Mouse (Mus musculus): ENCODE measurements around the gene Ptpn3. TPM values are rescaled to one million over a fixed set of nuclear protein-coding genes. Genes with fewer than 3 reads are reported as not detected.

The Ptpn3 gene
- polyA plus RNA-seq, 1 experiment from 2014 or later: 9.7 TPM

- no peak overlapping the region for H3K4me3 ChIP-seq (ENCODE audit: low read depth, low read length)
- no peak overlapping the region for H3K4me2 ChIP-seq (ENCODE audit: low read length)
- DNase-seq (ENCODE audit: low spot score) (no peak), ATAC-seq (replicated peaks; ENCODE audit: low FRiP score, low TSS enrichment, low read depth) (no peak)
- 0 out of 2 replicates have a peak, but pooled peaks cover 10% of the 10 kb centered on the region for H3K4me1 ChIP-seq (replicated peaks; ENCODE audit: control insufficient read depth, insufficient read depth, low read length)
- 80% methylated on average over 2 of the region's 2 CpGs for WGBS
- no peaks in the 10 kb centered on the region for H3K27me3 ChIP-seq (replicated peaks; ENCODE audit: control insufficient read depth, insufficient read depth, low read length)
- H3K27ac ChIP-seq (ENCODE audit: low read depth): no peak overlapping the region
- no peak overlapping the region for H3K9ac ChIP-seq (ENCODE audit: low read length)
- H3K36me3 ChIP-seq (ENCODE audit: control insufficient read depth, insufficient read depth, low read length): no peaks in the 10 kb centered on the region
- H3K9me3 ChIP-seq (ENCODE audit: control insufficient read depth, low read length): no peaks in the 10 kb centered on the region
Observed at GRCm38 (mm10) chr4:57189881-57190280, 111.8 kb downstream of the Ptpn3 start.

- Histone ChIP-seq H3K4me3 (ENCODE audit: low read depth, low read length) (no peak overlapping the region), H3K27me3 (replicated peaks; ENCODE audit: control insufficient read depth, insufficient read depth, low read length) (no peaks in the 10 kb centered on the region), H3K4me1 (replicated peaks; ENCODE audit: control insufficient read depth, insufficient read depth, low read length) (0 out of 2 replicates have a peak, but pooled peaks cover 10% of the 10 kb centered on the region), H3K9ac (ENCODE audit: low read length) (no peak overlapping the region), H3K36me3 (ENCODE audit: control insufficient read depth, insufficient read depth, low read length) (no peaks in the 10 kb centered on the region), H3K27ac (ENCODE audit: low read depth) (peak overlapping the region; percentile 80), H3K9me3 (ENCODE audit: control insufficient read depth, low read length) (no peaks in the 10 kb centered on the region), H3K4me2 (ENCODE audit: low read length) (peak overlapping the region; percentile 23)
- WGBS: 13% methylated on average over 6 of the region's 6 CpGs
- ATAC-seq (replicated peaks; ENCODE audit: low FRiP score, low TSS enrichment, low read depth) (peak; percentile 79), DNase-seq (ENCODE audit: low spot score) (no peak)
Observed at GRCm38 (mm10) chr4:57186035-57186434, 115.6 kb downstream of the Ptpn3 start.

- Histone ChIP-seq H3K27ac (ENCODE audit: low read depth) (peak overlapping the region; percentile 80), H3K9me3 (ENCODE audit: control insufficient read depth, low read length) (no peaks in the 10 kb centered on the region), H3K4me3 (ENCODE audit: low read depth, low read length) (no peak overlapping the region), H3K4me1 (replicated peaks; ENCODE audit: control insufficient read depth, insufficient read depth, low read length) (0 out of 2 replicates have a peak, but pooled peaks cover 10% of the 10 kb centered on the region), H3K4me2 (ENCODE audit: low read length) (peak overlapping the region; percentile 23), H3K27me3 (replicated peaks; ENCODE audit: control insufficient read depth, insufficient read depth, low read length) (no peaks in the 10 kb centered on the region), H3K9ac (ENCODE audit: low read length) (no peak overlapping the region), H3K36me3 (ENCODE audit: control insufficient read depth, insufficient read depth, low read length) (no peaks in the 10 kb centered on the region)
- ATAC-seq (replicated peaks; ENCODE audit: low FRiP score, low TSS enrichment, low read depth) (peak; percentile 61), DNase-seq (ENCODE audit: low spot score) (no peak)
- WGBS: 58% methylated on average over 8 of the region's 8 CpGs
Observed at GRCm38 (mm10) chr4:57185462-57185861, 116.2 kb downstream of the Ptpn3 start.

GRCm38 (mm10) chr4:57183493-57183892 is 118.1 kb downstream of the Ptpn3 start:
- Histone ChIP-seq H3K9ac (ENCODE audit: low read length) (no peak overlapping the region), H3K27me3 (replicated peaks; ENCODE audit: control insufficient read depth, insufficient read depth, low read length) (no peaks in the 10 kb centered on the region), H3K36me3 (ENCODE audit: control insufficient read depth, insufficient read depth, low read length) (no peaks in the 10 kb centered on the region), H3K4me1 (replicated peaks; ENCODE audit: control insufficient read depth, insufficient read depth, low read length) (0 out of 2 replicates have a peak, but pooled peaks cover 10% of the 10 kb centered on the region), H3K9me3 (ENCODE audit: control insufficient read depth, low read length) (no peaks in the 10 kb centered on the region), H3K4me3 (ENCODE audit: low read depth, low read length) (no peak overlapping the region), H3K4me2 (ENCODE audit: low read length) (no peak overlapping the region), H3K27ac (ENCODE audit: low read depth) (no peak overlapping the region)
- ATAC-seq (replicated peaks; ENCODE audit: low FRiP score, low TSS enrichment, low read depth): no peak
- 50% methylated on average over 4 of the region's 4 CpGs for WGBS
- no peak for DNase-seq (ENCODE audit: low spot score)

- Histone ChIP-seq H3K9me3 (ENCODE audit: control insufficient read depth, low read length) (no peaks in the 10 kb centered on the region), H3K36me3 (ENCODE audit: control insufficient read depth, insufficient read depth, low read length) (no peaks in the 10 kb centered on the region), H3K27me3 (replicated peaks; ENCODE audit: control insufficient read depth, insufficient read depth, low read length) (no peaks in the 10 kb centered on the region), H3K27ac (ENCODE audit: low read depth) (no peak overlapping the region), H3K9ac (ENCODE audit: low read length) (no peak overlapping the region), H3K4me1 (replicated peaks; ENCODE audit: control insufficient read depth, insufficient read depth, low read length) (0 out of 2 replicates have a peak, but pooled peaks cover 9% of the 10 kb centered on the region), H3K4me3 (ENCODE audit: low read depth, low read length) (no peak overlapping the region), H3K4me2 (ENCODE audit: low read length) (no peak overlapping the region)
- DNase-seq (ENCODE audit: low spot score): no peak
- ATAC-seq (replicated peaks; ENCODE audit: low FRiP score, low TSS enrichment, low read depth): no peak
- 71% methylated on average over 1 of the region's 1 CpGs for WGBS
Observed at GRCm38 (mm10) chr4:57181538-57181937, 120.1 kb downstream of the Ptpn3 start.

- Histone ChIP-seq H3K27ac (ENCODE audit: low read depth) (no peak overlapping the region), H3K9ac (ENCODE audit: low read length) (no peak overlapping the region), H3K4me2 (ENCODE audit: low read length) (no peak overlapping the region), H3K4me1 (replicated peaks; ENCODE audit: control insufficient read depth, insufficient read depth, low read length) (no peaks in the 10 kb centered on the region), H3K4me3 (ENCODE audit: low read depth, low read length) (no peak overlapping the region), H3K36me3 (ENCODE audit: control insufficient read depth, insufficient read depth, low read length) (no peaks in the 10 kb centered on the region), H3K9me3 (ENCODE audit: control insufficient read depth, low read length) (no peaks in the 10 kb centered on the region), H3K27me3 (replicated peaks; ENCODE audit: control insufficient read depth, insufficient read depth, low read length) (no peaks in the 10 kb centered on the region)
- ATAC-seq (replicated peaks; ENCODE audit: low FRiP score, low TSS enrichment, low read depth) (no peak), DNase-seq (ENCODE audit: low spot score) (no peak)
- 69% methylated on average over 4 of the region's 4 CpGs for WGBS
Observed at GRCm38 (mm10) chr4:57178881-57179280, 122.8 kb downstream of the Ptpn3 start.

GRCm38 (mm10) chr4:57175329-57175728 is 126.3 kb downstream of the Ptpn3 start:
- H3K4me1 ChIP-seq (replicated peaks; ENCODE audit: control insufficient read depth, insufficient read depth, low read length): no peaks in the 10 kb centered on the region
- H3K9ac ChIP-seq (ENCODE audit: low read length): no peak overlapping the region
- no peaks in the 10 kb centered on the region for H3K36me3 ChIP-seq (ENCODE audit: control insufficient read depth, insufficient read depth, low read length)
- H3K27ac ChIP-seq (ENCODE audit: low read depth): no peak overlapping the region
- no peak for ATAC-seq (replicated peaks; ENCODE audit: low FRiP score, low TSS enrichment, low read depth)
- WGBS: 38% methylated on average over 10 of the region's 10 CpGs
- no peak for DNase-seq (ENCODE audit: low spot score)
- H3K27me3 ChIP-seq (replicated peaks; ENCODE audit: control insufficient read depth, insufficient read depth, low read length): no peaks in the 10 kb centered on the region
- H3K4me3 ChIP-seq (ENCODE audit: low read depth, low read length): no peak overlapping the region
- no peaks in the 10 kb centered on the region for H3K9me3 ChIP-seq (ENCODE audit: control insufficient read depth, low read length)
- no peak overlapping the region for H3K4me2 ChIP-seq (ENCODE audit: low read length)

- ATAC-seq (replicated peaks; ENCODE audit: low FRiP score, low TSS enrichment, low read depth): no peak
- no peaks in the 10 kb centered on the region for H3K27me3 ChIP-seq (replicated peaks; ENCODE audit: control insufficient read depth, insufficient read depth, low read length)
- H3K9ac ChIP-seq (ENCODE audit: low read length): no peak overlapping the region
- no peak overlapping the region for H3K27ac ChIP-seq (ENCODE audit: low read depth)
- H3K4me3 ChIP-seq (ENCODE audit: low read depth, low read length): no peak overlapping the region
- H3K36me3 ChIP-seq (ENCODE audit: control insufficient read depth, insufficient read depth, low read length): no peaks in the 10 kb centered on the region
- no peak overlapping the region for H3K4me2 ChIP-seq (ENCODE audit: low read length)
- WGBS: 62% methylated on average over 8 of the region's 8 CpGs
- no peaks in the 10 kb centered on the region for H3K4me1 ChIP-seq (replicated peaks; ENCODE audit: control insufficient read depth, insufficient read depth, low read length)
- DNase-seq (ENCODE audit: low spot score): no peak
- H3K9me3 ChIP-seq (ENCODE audit: control insufficient read depth, low read length): no peaks in the 10 kb centered on the region
Observed at GRCm38 (mm10) chr4:57172861-57173260, 128.8 kb downstream of the Ptpn3 start.

- Histone ChIP-seq H3K4me1 (replicated peaks; ENCODE audit: control insufficient read depth, insufficient read depth, low read length) (no peaks in the 10 kb centered on the region), H3K27me3 (replicated peaks; ENCODE audit: control insufficient read depth, insufficient read depth, low read length) (no peaks in the 10 kb centered on the region), H3K36me3 (ENCODE audit: control insufficient read depth, insufficient read depth, low read length) (no peaks in the 10 kb centered on the region), H3K9ac (ENCODE audit: low read length) (no peak overlapping the region), H3K9me3 (ENCODE audit: control insufficient read depth, low read length) (no peaks in the 10 kb centered on the region), H3K4me3 (ENCODE audit: low read depth, low read length) (no peak overlapping the region), H3K27ac (ENCODE audit: low read depth) (no peak overlapping the region), H3K4me2 (ENCODE audit: low read length) (no peak overlapping the region)
- DNase-seq (ENCODE audit: low spot score) (no peak), ATAC-seq (replicated peaks; ENCODE audit: low FRiP score, low TSS enrichment, low read depth) (no peak)
- 64% methylated on average over 5 of the region's 5 CpGs for WGBS
Observed at GRCm38 (mm10) chr4:57171817-57172216, 129.8 kb downstream of the Ptpn3 start.

Measured in intestine, embryonic 14.5 days (tissue).